Mouse (Mus musculus) testis, adult 2 months (tissue): Measurements from ENCODE around the gene Ankrd6. TPM values are rescaled to one million over a fixed set of nuclear protein-coding genes. Genes with fewer than 3 reads are reported as not detected.

ENCODE experiments used
- H3K27ac ChIP-seq: fragments of 200-500 bp; 2 replicates; pipeline ENCODE4 v1.5.1; 2012; ENCODE audit warnings: low read depth, low read length; ENCODE audit not compliant: control insufficient read depth, insufficient read depth
- H3K27me3 ChIP-seq: fragments of 200-500 bp; 2 replicates; pipeline ENCODE4 v1.6.1; 2012; ENCODE audit warnings: mild to moderate bottlenecking, low read length, moderate library complexity; ENCODE audit not compliant: control insufficient read depth, insufficient read depth
- H3K36me3 ChIP-seq: fragments of 200-500 bp; 2 replicates; pipeline ENCODE4 v1.6.1; 2012; ENCODE audit warnings: mild to moderate bottlenecking, low read length; ENCODE audit not compliant: control insufficient read depth, insufficient read depth
- H3K4me1 ChIP-seq: fragments of 200-500 bp; 2 replicates; pipeline ENCODE4 v1.6.1; 2012; ENCODE audit warnings: low read length; ENCODE audit not compliant: control insufficient read depth, insufficient read depth
- H3K4me3 ChIP-seq: fragments of 200-500 bp; 2 replicates; pipeline ENCODE4 v1.5.1; 2012; ENCODE audit warnings: low read depth, mild to moderate bottlenecking, low read length, moderate library complexity, mixed read lengths; ENCODE audit not compliant: control insufficient read depth
- CTCF ChIP-seq: fragments of 200-500 bp; IDR thresholded peaks from 2 replicates; pipeline ENCODE4 v1.5.1; 2012; ENCODE audit warnings: low read depth, mild to moderate bottlenecking, inconsistent platforms, low read length, moderate library complexity; ENCODE audit not compliant: control insufficient read depth, insufficient read depth, insufficient replicate concordance
- POLR2A ChIP-seq: fragments of 200-500 bp; IDR thresholded peaks from 2 replicates; pipeline ENCODE4 v1.6.1; 2012; ENCODE audit warnings: low read depth, mild to moderate bottlenecking, inconsistent platforms, low read length, moderate library complexity; ENCODE audit not compliant: control insufficient read depth
- polyA plus RNA-seq: library from polyadenylated mRNA; depleted of rRNA; stranded (reverse); fragments of >200 nt; gene quantifications from 2 replicates; pipeline ENCODE4 v1.2.3, GENCODE M21; 2012; rRNA removed

Ankrd6 gene
- polyA plus RNA-seq, 1 experiment: 0.54 TPM

- H3K36me3 ChIP-seq: peaks cover 3% of the 10 kb centered on the region
- TF ChIP-seq CTCF (no peak), POLR2A (no peak)
These were observed 183.2 kb downstream of the Ankrd6 start for GRCm38 (mm10) chr4:32767471-32767870.

GRCm38 (mm10) chr4:32757430-32757829 is 193.2 kb downstream of the Ankrd6 start:
- H3K27ac ChIP-seq: no peak overlapping the region
- H3K36me3 ChIP-seq: peaks cover 3% of the 10 kb centered on the region; the same call in 1 of the 2 replicates
- H3K4me3 ChIP-seq: no peak overlapping the region
- no peaks in the 10 kb centered on the region for H3K4me1 ChIP-seq
- H3K27me3 ChIP-seq: no peaks in the 10 kb centered on the region
- TF ChIP-seq CTCF (no peak), POLR2A (no peak)

More at GRCm38 (mm10) chr4:32767471-32767870, 183.2 kb downstream of the Ankrd6 start:
- Histone ChIP-seq H3K4me1 (no peaks in the 10 kb centered on the region), H3K27me3 (no peaks in the 10 kb centered on the region), H3K27ac (no peak overlapping the region), H3K4me3 (no peak overlapping the region)

Other genes with a start within 250 kb of the Ankrd6 start
- gene Lyrm2, start 150.6 kb downstream of the Ankrd6 start, polyA plus RNA-seq: 13.2 and 13.5 TPM in 2 replicates
- gene Rragd, start 32.2 kb upstream of the Ankrd6 start, polyA plus RNA-seq: 1.6 and 2.6 TPM in 2 replicates
- gene Ube2j1, start 80.6 kb upstream of the Ankrd6 start, polyA plus RNA-seq: 197 and 259 TPM in 2 replicates
- 0.49 and 0.96 TPM in 2 replicates for gene Gabrr2, start 112.2 kb upstream of the Ankrd6 start, polyA plus RNA-seq
- 0.05 TPM in 1 of 2 replicates, not detected in the other for gene Gabrr1, start 181.7 kb upstream of the Ankrd6 start, polyA plus RNA-seq
- gene Pm20d2, start 238.9 kb upstream of the Ankrd6 start, polyA plus RNA-seq: 1.2 and 1.4 TPM in 2 replicates